Mouse (Mus musculus): ENCODE measurements around the gene Cenps.
A peak's percentile ranks its signal among the peaks of the same experiment; 100 is the strongest.
"Not testable (repeated sequence)": the region's sequence is repeated elsewhere in the genome, so short reads cannot be mapped to it uniquely, and the experiment has no call there.

Gene Cenps

DNA sequence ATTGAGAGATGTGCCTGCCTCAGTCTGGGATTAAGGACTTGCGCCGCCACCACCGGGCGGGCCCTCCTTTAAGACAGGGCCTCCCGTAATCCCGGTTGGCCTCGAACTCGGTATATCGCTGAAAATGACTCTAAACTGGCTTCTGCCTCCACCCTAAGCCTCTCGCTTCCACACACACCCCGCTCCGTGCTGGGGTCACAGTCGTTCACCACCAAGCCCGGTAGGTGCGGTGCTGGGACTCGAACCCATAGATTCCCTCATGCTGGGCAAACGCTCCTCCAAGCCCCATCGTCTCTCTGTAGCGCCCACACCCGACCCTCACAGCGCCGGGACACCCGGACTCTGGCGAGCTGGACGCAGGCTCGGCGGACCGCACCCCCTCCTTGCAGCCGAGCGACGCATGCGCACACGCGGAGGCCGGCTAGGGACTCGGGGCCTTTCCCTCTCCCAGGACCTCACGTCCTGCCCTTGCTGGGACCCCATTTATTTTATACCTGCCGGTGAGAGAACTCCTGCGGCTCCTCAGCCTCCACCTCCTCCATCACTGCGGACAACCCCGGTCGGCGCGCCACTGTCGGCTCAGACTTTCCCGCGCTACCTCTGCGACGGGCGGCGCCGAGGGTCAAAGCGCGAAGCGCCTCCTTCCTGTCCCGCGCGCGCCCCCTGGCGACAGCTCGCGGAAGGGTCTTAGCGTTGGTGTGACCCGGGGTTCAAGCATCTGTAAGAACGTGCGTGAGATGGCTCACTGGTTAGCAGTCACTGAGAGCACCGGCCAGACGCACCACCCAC is at the start of gene Cenps:
Gene Cenps (minus strand): TSS at position 648 of the 789 bp plus-strand sequence.
- DNase-seq, result peak; percentile 84

DNA sequence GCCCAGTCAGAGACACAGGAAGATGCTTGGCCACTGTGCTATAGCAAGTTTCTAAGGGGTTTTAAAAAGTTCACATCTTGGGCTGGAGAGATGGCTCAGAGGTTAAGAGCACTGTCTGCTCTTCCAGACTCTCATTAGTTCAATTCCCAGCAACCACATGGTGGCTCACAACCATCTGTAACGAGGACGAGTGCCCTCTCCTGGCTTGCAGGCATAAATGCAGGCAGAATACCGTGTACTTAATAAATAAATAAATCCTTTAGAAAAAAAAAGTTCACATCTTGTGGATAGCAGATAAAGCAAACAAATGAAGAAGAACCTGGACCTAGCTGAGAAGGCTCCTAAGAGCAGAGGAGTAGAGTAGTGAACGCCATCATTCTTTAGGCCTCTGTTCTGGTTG is 45.3 kb upstream of the Cenps start:
- DNase-seq, result no peak

DNA sequence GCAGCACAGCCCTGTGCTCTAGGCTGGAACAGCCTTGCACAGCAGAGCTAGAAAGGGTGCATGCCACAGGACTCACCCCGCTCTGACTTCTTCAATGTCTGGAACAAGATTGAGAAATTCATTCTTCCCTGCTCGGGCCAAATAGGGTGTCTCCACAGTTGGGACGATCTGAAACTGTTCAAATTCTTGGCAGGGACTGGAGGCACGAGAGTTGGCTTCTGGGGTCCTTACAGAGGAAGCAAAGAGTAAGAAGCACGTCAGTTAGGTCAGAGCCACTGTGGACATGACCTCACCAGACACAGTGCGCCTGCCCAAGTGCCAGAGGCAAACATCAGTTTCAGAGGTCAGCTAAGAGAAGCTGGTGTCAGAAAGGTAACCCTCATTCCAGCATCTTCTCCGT is 44.8 kb upstream of the Cenps start:
- no peak for DNase-seq

DNA sequence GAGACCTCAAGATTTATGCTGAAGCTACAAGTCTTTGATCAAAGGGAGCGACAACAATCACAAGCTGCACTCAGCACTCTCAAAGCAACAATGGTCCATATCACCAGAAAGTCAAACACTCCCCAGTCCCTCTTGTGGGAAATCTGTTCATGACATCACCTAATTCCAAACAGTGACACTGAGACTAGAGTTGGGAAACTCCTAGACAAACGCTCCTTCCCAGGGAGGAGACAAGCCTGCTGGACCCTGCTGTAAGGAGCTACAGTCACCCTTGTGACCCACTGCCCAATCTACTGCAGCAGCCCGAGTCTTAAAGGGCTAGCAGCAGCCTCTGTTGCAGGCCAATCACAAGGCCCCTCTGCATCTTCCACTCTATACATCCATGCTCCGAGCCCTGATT is 42.1 kb upstream of the Cenps start:
- DNase-seq, result no peak

DNA sequence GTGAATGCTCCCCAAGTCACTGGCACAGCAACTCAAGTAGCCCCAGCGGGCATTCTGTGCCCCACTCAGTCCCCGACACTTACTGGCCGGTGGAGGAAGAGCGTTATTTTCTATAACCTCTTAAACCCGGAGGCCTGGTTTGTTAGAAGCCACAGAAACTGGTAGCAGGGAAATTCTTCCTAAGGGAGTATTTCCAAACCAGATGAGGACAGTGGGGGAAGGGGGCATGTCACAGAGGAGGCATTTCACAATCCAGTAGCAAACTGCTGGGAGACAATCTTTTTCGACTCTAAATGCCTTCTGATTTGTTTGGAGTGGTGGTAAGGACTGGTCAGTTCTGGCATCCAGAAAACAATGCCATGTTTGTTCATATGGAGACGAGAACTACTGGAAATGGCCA is 41.7 kb upstream of the Cenps start:
- DNase-seq, result no peak

DNA sequence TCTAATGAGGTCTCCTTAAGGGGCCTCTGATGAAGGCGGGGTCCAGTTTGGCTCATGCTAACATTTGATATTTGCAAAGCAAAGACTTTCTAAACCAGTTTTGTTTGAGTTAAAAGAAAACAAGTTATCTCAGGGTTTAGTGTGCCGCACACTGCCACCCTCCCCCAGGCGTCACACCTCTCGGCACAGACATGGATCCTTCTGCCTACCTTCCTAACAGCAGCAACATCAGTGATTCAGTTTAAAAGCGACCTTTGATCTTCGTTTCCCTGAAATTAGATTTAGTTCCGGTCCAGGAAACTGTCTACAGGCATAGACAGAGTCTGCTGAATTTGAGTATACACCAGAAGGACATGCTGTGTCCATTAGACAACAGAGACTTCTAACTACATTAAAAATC is 40.9 kb upstream of the Cenps start:
- DNase-seq, result no peak

DNA sequence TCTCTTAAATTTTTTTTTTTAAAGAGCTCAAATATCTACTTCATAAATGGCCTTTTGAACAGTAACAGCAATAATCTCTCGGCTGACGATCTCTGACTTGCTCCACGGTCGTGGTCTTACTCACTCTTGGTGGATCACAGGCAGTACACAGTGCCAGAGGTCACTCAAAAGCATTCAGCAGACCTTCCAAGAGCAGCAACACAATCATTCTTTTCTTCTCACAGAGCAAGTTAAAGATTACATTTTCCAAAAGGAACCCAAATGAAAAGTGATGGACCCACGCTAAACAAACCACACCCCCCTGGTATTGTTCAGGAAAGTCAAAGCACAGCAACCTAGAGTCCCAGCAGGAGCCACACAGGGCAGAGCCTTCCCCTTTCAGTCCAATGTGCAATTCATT is 39.6 kb upstream of the Cenps start:
- DNase-seq, result peak; percentile 24

DNA sequence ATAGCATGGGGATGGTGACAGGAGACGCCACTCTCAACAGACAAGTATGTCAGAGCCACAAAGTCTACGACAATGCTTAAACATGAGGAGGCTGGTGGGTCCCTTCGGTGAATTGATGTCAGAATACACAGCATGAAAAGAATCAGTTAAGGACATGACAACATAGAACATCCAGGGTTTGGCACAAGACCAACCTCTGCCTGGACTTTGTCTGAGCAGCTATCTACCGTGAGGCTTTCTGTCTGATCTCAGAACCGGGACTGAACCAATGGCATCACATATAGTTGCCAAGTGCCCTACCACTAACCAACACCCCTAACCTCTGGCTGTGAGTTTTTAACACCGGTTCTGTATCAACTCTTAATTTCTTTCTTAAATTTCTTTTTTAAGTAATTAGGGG is 39.2 kb upstream of the Cenps start:
- peak; percentile 37 for DNase-seq

DNA sequence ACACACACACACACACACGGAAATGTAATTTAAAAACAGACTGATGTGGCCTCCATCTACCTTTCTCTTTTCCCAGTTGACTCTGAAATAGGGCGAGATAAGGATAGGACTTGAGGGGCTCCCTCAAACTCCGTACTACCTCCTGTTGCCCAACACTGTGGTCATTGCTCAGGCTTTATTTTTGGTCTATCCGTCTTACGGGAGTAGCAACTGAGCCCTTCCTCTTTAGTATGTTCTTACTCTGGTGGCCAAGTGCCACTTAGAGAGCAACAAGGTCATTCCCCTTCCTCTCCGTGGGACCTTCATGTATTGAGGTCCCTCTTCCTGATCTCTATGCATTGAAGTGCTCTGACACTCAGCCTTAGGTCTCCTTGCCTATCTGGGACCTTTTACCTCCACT is 36.2 kb upstream of the Cenps start:
- DNase-seq, result no peak

DNA sequence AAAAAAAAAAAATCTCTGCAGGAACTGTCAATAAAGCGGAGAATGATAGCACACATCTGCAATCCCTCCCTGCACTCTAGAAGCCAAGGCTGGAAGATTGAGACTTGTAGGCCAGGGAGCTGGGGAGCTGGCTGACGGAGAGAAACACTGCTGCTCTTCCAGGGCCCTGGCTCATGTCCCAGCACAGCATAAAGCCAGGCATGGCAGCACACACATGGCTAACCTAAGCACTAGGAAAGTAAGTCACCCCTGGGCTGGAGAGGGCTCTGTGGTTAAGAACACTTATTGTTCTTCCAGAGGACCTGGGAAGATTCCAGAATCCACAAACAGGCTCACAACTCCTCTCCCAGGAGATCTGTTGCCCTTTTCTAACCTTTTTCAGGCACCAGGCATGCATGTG is 35.2 kb upstream of the Cenps start:
- DNase-seq, result no peak

DNA sequence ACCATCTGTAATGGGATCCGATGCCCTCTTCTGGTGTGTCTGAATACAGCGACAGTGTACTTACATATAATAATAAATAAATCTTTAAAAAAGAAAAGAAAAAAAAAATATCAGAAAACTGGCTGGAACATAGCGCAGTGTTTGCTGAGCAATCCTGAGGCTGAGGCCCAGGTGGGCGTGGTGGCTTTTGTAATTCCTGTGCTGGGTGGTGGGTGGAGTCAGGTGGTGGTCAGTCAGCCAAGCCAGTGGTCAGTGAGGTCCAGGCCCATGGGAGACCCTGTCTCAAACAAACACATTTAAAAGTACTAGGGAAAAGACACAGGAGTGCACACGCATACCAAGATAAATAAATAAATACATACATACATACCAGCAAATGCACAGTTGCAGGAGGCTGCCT is 34.7 kb upstream of the Cenps start:
- no peak for DNase-seq

DNA sequence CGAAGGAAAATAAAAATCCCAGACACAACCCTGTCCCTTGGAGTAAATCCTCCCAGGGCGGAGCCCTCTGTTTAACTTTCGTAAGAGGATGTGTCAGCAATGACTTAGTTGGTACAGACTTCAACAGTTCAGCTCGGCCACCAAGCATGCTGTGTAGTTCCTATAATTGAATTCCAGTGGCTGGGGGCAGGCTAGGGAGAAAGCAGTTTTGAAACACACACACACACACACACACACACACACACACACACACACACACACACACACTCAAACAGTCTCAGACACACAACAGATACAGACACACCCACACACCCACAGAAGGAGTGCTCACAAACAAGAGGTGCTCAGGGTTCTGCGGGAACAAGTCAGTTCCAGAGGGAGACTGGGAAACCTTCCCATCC is 34.2 kb upstream of the Cenps start:
- DNase-seq, result no peak

DNA sequence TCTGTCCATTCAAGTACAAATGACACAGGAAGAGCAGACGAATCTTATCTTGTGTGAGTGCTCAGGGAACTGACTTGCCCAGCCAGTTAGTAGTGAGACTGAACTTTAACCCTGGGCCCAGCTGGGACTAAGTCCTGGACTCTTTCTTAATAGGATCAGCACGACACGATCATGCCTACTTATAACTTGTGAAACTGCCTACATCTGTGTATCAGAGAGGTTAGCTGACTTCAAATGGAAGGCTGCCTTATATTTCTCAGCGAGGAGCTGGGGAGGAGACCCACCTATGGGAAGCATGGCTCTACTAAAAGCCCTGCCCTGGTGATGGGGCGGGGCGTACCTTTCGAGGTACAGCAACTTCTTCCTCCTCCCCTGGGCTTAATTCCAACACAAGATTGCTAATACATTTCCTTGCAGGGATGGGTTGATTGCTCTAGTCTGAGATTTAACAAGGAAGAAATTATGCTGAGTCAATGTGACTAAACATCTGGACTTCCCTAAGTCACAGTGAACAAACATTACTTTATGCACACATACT is 33.0 kb upstream of the Cenps start:
- peak; percentile 76 for DNase-seq

DNA sequence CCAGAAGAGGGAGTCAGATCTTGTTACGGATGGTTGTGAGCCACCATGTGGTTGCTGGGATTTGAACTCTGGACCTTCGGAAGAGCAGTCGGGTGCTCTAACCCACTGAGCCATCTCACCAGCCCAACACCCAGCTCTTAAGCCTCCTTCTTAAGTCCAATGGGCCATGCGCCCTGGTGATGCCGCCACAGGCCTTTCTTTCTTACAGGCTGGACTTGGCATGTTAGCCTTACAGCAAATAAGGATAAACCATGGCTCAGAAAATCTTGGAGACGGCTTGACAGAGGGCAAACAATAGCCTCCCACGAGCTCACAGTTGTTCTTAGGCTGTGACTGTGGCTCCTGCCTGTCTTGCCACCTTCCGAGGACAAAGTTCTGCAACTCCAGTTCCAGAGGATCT is 32.5 kb upstream of the Cenps start:
- DNase-seq, result not testable (repeated sequence)

DNA sequence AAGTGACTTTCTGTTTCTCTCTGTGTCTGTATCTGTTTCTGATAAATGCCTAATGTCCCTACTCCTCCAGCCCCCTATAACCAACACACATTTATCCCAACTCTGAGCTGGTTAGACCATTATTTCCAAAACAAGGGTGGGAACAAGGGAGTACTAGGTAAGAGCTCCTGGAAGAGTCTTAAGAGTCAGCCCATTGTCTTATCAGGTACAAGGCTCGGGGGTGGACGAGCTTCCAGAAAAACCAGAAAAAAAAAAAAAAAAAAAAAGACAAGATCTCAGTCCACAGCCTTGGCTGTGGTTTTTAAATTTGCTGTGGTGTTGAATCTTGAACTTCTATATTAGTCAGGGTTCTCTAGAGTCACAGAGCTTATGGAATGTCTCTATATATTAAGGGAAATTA is 30.6 kb upstream of the Cenps start:
- DNase-seq, result no peak

DNA sequence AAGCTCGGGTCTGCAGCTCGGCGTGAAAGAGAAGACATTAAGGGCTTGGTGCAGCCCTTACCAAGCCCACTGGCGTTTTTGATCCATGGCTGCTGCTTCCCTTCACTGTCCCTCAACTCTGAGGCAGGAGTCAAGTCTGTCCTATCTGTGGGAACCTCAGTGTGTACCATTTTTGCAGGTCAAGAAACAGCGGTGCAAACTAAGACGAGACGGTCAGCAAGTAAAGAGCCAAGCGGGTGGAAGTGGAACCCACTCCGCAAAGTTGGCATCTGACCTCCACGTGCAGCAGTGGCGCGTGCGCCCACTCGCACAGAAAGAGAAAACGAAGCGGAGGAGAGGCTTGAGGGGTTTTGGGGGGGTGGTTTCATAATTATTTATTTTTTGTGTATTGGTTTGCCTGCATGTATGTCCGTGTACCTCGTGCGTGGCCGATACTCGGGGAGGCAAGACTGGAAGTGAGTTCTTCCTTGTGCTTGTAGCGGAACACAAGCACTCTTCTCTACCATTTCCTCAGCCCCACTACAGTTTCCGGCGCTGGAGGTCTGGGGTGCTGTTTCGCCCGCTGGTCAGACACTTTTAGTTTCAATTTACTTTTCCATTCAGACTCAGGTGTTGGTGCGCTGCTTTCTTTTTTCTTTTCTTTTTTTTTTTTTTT is 29.7 kb upstream of the Cenps start:
- no peak for DNase-seq

DNA sequence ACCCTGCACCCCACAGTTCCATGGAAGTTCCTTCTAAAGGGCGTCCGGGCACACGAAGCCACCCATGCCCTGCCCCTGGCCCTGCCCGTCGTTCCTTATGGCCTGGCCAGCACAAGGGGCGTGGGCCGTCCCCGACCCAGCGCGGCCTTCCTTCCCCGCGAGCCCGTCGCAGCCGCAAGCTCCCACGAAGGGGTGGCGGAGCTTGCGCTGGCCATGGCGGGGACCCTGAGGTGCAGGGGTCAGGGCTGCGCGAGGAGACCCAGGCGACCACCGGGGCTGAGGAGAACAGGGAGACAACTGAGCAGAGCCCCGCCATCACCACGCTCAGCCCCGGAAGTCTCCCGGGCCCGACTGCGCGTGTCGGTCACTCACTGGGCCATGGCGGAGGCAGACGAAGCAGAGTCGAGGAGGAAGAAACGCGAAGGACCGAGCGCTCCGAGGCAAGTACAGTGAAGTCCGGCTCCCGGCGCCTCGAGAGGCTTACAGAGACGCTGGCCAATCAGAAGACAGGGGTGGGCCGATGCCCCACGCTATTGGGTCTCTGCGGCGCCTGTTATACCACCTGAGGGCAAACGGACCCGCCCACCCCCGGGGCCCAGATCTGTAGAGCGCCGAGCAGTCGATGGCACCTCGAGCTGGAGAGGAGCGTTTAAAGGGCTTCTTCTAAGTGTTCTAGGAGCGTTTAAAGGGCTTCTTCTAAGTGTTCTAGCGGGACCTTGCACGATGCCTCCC is 29.0 kb upstream of the Cenps start, which contains the start of gene Pgd:
Gene Pgd (minus strand): TSS at position 557 of the 732 bp plus-strand sequence.
- DNase-seq, result peak; percentile 97

DNA sequence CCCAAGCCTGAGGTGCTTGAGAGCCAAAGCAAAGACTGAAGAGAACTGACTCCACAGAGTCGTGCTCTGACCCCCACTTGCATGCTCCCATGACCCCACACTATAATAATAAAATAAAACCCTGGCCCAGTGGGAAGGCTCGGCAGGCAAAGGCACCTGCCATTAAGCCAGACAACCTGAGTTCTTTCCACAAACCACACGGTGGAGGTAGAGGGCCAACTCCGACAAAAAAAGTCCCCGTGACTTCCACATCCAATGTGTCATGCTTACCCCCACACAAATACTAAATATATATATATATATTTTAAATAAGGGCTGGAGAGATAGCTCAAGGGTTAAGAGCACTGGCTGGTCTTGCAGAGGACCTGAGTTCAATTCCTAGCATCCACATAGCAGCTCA is 26.7 kb upstream of the Cenps start:
- DNase-seq, result no peak

DNA sequence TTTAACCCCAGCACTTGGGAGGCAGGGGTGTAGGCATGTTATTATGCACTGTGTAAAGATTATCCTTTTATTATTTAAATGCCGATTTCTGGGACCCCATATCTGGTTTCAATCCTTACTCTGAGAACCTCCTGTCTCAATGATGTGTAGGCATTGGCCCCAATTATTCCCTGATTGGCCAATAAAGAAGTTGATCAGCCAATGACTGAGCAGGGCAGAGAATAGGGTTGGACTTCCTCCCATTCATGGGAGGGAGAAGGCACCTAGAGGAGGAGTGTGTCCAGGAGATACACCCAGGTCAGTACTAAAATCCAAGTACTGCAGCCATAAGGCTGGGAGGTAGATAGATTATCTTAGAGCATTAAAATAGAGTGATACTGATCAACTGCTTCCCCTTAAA is 25.8 kb upstream of the Cenps start:
- DNase-seq, result no peak

DNA sequence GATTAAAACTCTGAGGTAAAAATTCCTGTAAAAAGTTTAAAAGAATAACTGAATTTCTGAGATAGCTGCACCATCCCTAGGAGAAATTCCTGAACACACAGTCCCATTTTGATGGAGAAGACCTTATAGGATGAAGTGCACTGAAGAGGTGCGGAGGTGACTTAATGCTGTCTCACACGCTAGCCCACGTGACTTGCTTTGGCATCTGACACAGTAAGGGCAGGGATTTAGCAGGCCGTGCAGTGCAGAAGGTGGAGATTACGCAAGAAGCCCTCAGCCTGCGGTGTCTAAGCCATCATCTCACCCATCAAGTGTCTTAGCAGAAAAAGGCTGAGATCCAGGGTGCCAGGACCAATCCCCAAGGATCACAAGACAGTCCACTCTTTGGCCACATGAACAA is 23.7 kb upstream of the Cenps start:
- no peak for DNase-seq

DNA sequence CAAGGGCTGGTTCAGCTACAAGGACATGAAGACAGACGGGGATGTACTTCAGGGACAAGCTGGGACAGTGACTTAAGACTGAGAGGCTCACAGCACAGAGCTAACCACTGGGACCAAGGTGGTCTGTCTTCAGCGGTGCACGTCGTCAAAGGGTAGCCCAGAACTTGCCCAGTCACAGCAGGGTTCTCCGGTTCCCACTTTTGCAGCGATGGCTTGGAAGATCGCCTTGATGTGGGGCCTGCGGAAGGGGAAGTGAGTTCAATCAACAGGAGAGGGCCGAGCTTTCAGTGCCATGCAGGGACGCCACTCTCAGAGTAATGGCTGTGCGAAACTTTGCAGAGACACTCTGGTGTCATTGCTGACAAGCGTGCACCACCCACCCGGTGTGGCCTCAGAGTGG is 22.5 kb upstream of the Cenps start:
- no peak for DNase-seq

DNA sequence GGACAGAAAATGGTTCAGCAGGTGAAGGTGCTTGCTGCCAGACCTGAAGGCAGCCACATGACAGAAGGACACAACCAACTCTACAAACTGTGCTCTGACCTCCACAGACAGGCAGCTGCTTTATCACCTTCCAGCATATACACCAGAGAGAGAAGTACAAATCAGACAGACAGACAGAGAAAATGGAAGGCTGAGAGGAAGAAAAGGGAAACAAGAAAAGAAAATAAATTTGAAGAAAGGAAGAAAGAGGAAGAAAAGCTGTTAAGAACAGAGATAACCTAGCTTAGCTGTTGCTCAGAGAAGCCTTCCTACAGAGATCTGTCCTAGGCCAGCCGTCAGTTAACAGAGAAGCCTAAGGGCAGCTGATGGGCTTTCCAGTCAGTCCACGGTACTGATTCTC is 21.8 kb upstream of the Cenps start:
- DNase-seq, result no peak

DNA sequence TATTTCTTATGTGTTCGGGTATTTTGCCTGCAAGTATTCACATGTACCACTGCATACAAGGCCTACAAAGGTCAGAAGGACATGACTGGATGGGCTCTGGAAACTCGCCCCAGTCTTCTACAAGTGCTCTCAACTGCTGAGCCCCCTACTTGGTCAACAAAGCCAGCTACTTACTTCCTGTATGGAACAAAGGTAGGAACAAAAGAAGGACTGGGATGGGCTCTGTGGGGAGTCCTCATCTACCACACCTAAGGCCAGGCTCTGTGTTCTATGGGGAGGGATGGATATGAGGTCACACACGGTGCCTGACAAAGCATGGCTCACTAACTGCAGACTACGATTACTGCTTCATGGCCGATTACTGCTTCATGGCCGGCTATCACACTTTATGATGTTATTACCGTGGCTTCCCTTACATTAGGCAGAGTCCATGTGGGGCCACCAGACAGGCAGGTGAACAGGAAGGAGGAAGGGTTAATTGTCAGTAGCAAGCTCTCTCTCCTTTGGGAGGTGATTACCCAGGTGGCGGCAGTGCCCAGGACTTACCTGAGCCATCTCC is 20.1 kb upstream of the Cenps start:
- DNase-seq, result no peak

Data from kidney, adult 11 months (tissue).